Mouse (Mus musculus): ENCODE data around the gene Fn3k.

GRCm38 (mm10) chr11:121417971-121418370 is 16.7 kb upstream of the Fn3k start:
- TF ChIP-seq POLR2A (IDR thresholded peaks at IDR 0.05; ENCODE audit: borderline replicate concordance, extremely low read depth, insufficient read depth, insufficient read length, poor library complexity, severe bottlenecking) (no peak), CTCF (IDR thresholded peaks at IDR 0.05; ENCODE audit: borderline replicate concordance, extremely low read depth, insufficient read depth, insufficient read length) (no peak)
